Mouse (Mus musculus): ENCODE data around the gene Gpr88.

Gene Gpr88

GRCm38 (mm10) chr3:116253077-116253531, at the start of gene Gpr88:
Gpr88 (minus strand) TSS chr3:116253503.
- DNase-seq (ENCODE audit: low read depth): no peak

- no peak for DNase-seq (ENCODE audit: low read depth)
Observed at GRCm38 (mm10) chr3:116302581-116302980, 49.3 kb upstream of the Gpr88 start.

GRCm38 (mm10) chr3:116301754-116302153, 48.5 kb upstream of the Gpr88 start:
- DNase-seq (ENCODE audit: low read depth): no peak

- DNase-seq (ENCODE audit: low read depth): no peak
Observed at GRCm38 (mm10) chr3:116298727-116299126, 45.4 kb upstream of the Gpr88 start.

- no peak for DNase-seq (ENCODE audit: low read depth)
Observed at GRCm38 (mm10) chr3:116298003-116298402, 44.7 kb upstream of the Gpr88 start.

GRCm38 (mm10) chr3:116297170-116297569, 43.9 kb upstream of the Gpr88 start:
- DNase-seq (ENCODE audit: low read depth): no peak

- DNase-seq (ENCODE audit: low read depth): no peak
Observed at GRCm38 (mm10) chr3:116290041-116290815, 36.9 kb upstream of the Gpr88 start.

- no peak for DNase-seq (ENCODE audit: low read depth)
Observed at GRCm38 (mm10) chr3:116288833-116289232, 35.5 kb upstream of the Gpr88 start.

GRCm38 (mm10) chr3:116284735-116285134, 31.4 kb upstream of the Gpr88 start:
- DNase-seq (ENCODE audit: low read depth): no peak

GRCm38 (mm10) chr3:116283996-116284395, 30.7 kb upstream of the Gpr88 start:
- DNase-seq (ENCODE audit: low read depth): no peak

GRCm38 (mm10) chr3:116281663-116282062, 28.4 kb upstream of the Gpr88 start:
- no peak for DNase-seq (ENCODE audit: low read depth)

- no peak for DNase-seq (ENCODE audit: low read depth)
Observed at GRCm38 (mm10) chr3:116277146-116277545, 23.8 kb upstream of the Gpr88 start.

GRCm38 (mm10) chr3:116271679-116272078, 18.4 kb upstream of the Gpr88 start:
- no peak for DNase-seq (ENCODE audit: low read depth)

GRCm38 (mm10) chr3:116267036-116267654, 13.8 kb upstream of the Gpr88 start:
- no peak for DNase-seq (ENCODE audit: low read depth)

- DNase-seq (ENCODE audit: low read depth): no peak
Observed at GRCm38 (mm10) chr3:116266360-116266759, 13.1 kb upstream of the Gpr88 start.

GRCm38 (mm10) chr3:116263977-116264376, 10.7 kb upstream of the Gpr88 start:
- DNase-seq (ENCODE audit: low read depth): no peak

GRCm38 (mm10) chr3:116263061-116263460, 9.8 kb upstream of the Gpr88 start:
- DNase-seq (ENCODE audit: low read depth): no peak

GRCm38 (mm10) chr3:116256104-116256503, 2.8 kb upstream of the Gpr88 start:
- no peak for DNase-seq (ENCODE audit: low read depth)

- no peak for DNase-seq (ENCODE audit: low read depth)
Observed at GRCm38 (mm10) chr3:116252255-116253040, 855 bp downstream of the Gpr88 start.

GRCm38 (mm10) chr3:116251481-116252254, 1.6 kb downstream of the Gpr88 start:
- no peak for DNase-seq (ENCODE audit: low read depth)

- DNase-seq (ENCODE audit: low read depth): no peak
Observed at GRCm38 (mm10) chr3:116249026-116249425, 4.3 kb downstream of the Gpr88 start.

GRCm38 (mm10) chr3:116244476-116244875, 8.8 kb downstream of the Gpr88 start:
- DNase-seq (ENCODE audit: low read depth): no peak

All from c-Kit-positive CD71-negative TER-119-negative erythroid progenitor cells, embryonic 14.5 days (primary cell).